Mouse (Mus musculus) MEL (cell line): ENCODE measurements at regions not wholly inside any gene's neighbourhood (a gene's known extent, or its start where the extent isn't known, plus 50 kb on each side); places are given as distances from the start of the nearest gene placed in this dataset.

Experiments used
- CHD2 ChIP-seq: IDR thresholded peaks from 2 replicates; pipeline ENCODE4 v1.6.1; 2011; ENCODE audit warnings: low read length, improper control_type of control experiment
- EP300 ChIP-seq, 2 experiments: IDR thresholded peaks; 2 replicates each; pipeline ENCODE4 v1.6.1; 2011; ENCODE audit warnings: improper control_type of control experiment in 2 of 2, low read length in 2 of 2, low read depth in 1 of 2, mild to moderate bottlenecking in 1 of 2
- MAFK ChIP-seq: IDR thresholded peaks from 2 replicates; pipeline ENCODE4 v1.6.1; 2011; ENCODE audit warnings: low read depth, mild to moderate bottlenecking, low read length, improper control_type of control experiment, borderline replicate concordance
- MYB ChIP-seq: IDR thresholded peaks from 2 replicates; pipeline ENCODE4 v1.6.1; 2011; ENCODE audit warnings: mild to moderate bottlenecking, low read depth, low read length, improper control_type of control experiment
- POLR2A ChIP-seq, 2 experiments: IDR thresholded peaks; 2 replicates each; pipeline ENCODE4 v1.6.1; 2011 to 2012; ENCODE audit warnings: low read length in 2 of 2, mild to moderate bottlenecking in 2 of 2, control low read depth in 1 of 2, improper control_type of control experiment in 1 of 2, low read depth in 1 of 2, moderate library complexity in 1 of 2; ENCODE audit not compliant: control insufficient read depth in 1 of 2, insufficient read depth in 1 of 2, poor library complexity in 1 of 2
- POLR2AphosphoS2 ChIP-seq: IDR thresholded peaks from 2 replicates; pipeline ENCODE4 v1.6.1; 2011; ENCODE audit warnings: low read length, improper control_type of control experiment
- SMC3 ChIP-seq: IDR thresholded peaks from 2 replicates; pipeline ENCODE4 v1.6.1; 2011; ENCODE audit warnings: low read depth, low read length, improper control_type of control experiment
- TAL1 ChIP-seq: IDR thresholded peaks from 2 replicates; pipeline ENCODE4 v1.6.1; 2012; ENCODE audit warnings: mild to moderate bottlenecking, inconsistent platforms, low read length, moderate library complexity, mixed read lengths
- TCF12 ChIP-seq: IDR thresholded peaks from 2 replicates; pipeline ENCODE4 v1.6.1; 2014; ENCODE audit warnings: low read depth, mild to moderate bottlenecking, inconsistent platforms, low read length, improper control_type of control experiment, moderate library complexity
- ZNF384 ChIP-seq: IDR thresholded peaks from 2 replicates; pipeline ENCODE4 v1.6.1; 2012; ENCODE audit warnings: low read depth, mild to moderate bottlenecking, inconsistent platforms, low read length, improper control_type of control experiment

DNA sequence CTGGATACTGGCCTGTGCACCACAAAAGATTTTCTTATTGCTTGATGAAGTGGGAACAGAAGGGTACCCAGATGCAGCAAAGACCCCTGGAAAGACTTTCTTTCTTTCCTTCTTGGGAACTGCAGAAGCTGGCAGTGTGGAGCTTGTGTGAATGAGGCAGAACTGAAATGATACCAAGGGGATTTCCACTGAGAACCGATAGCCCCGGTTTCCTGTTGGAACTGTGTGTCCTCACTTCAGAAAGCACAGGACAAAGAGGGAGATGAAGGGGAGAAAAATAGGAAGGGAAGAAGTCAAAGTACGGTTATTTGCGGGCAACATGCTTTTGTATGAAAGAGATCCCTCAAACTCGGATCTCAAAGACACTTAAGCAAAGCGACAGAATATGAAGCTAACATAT lies 283.7 kb downstream of the Pten start:
- TF ChIP-seq MYB (no peak), MAFK (no peak), CHD2 (no peak), ZNF384 (no peak), POLR2A (IDR thresholded peaks at IDR 0.05; ENCODE audit: control insufficient read depth in 1 of 2, insufficient read depth in 1 of 2, low read depth in 1 of 2, low read length in 2 of 2, poor library complexity in 1 of 2) (no peak), TCF12 (no peak), EP300 (IDR thresholded peaks at IDR 0.05; ENCODE audit: low read depth in 1 of 2, low read length in 2 of 2) (no peak), SMC3 (no peak), TAL1 (no peak), POLR2AphosphoS2 (no peak)
